Mouse (Mus musculus) liver, embryonic 15.5 days (tissue): Measurements from ENCODE around the gene Cbx6. TPM values are rescaled to one million over a fixed set of nuclear protein-coding genes. Genes with fewer than 3 reads are reported as not detected.

Experiments used
- ATAC-seq: fragments of 200-750 bp; cut with Nextera tagmentation; 2 replicates; pipeline ENCODE4 v1.8.0; 2017; ENCODE audit warnings: moderate number of reproducible peaks, mild to moderate bottlenecking, moderate library complexity; ENCODE audit not compliant: insufficient read depth
- H3K27ac ChIP-seq: fragments of 300-500 bp; sonication (generic); replicated peaks from 2 replicates; pipeline ENCODE4 v1.5.1; 2015; ENCODE audit warnings: mild to moderate bottlenecking, inconsistent platforms
- H3K27me3 ChIP-seq: fragments of 300-500 bp; sonication (generic); 2 replicates; pipeline ENCODE4 v1.6.1; 2015; ENCODE audit warnings: mild to moderate bottlenecking, inconsistent platforms
- H3K36me3 ChIP-seq: fragments of 300-500 bp; sonication (generic); replicated peaks from 2 replicates; pipeline ENCODE4 v1.6.1; 2015; ENCODE audit warnings: moderate library complexity, mild to moderate bottlenecking, inconsistent platforms
- H3K4me1 ChIP-seq: fragments of 300-500 bp; sonication (generic); replicated peaks from 2 replicates; pipeline ENCODE4 v1.6.1; 2015; ENCODE audit warnings: inconsistent platforms
- H3K4me2 ChIP-seq: fragments of 300-500 bp; sonication (generic); 2 replicates; pipeline ENCODE4 v1.6.1; 2015; ENCODE audit warnings: moderate library complexity, mild to moderate bottlenecking, inconsistent platforms
- H3K4me3 ChIP-seq: fragments of 300-500 bp; sonication (generic); replicated peaks from 2 replicates; pipeline ENCODE4 v1.5.1; 2015; ENCODE audit warnings: mild to moderate bottlenecking, inconsistent platforms
- H3K9ac ChIP-seq: fragments of 300-500 bp; sonication (generic); 2 replicates; pipeline ENCODE4 v1.6.1; 2015; ENCODE audit warnings: moderate library complexity, mild to moderate bottlenecking, inconsistent platforms
- H3K9me3 ChIP-seq: fragments of 300-500 bp; sonication (generic); replicated peaks from 2 replicates; pipeline ENCODE4 v1.6.1; 2016; ENCODE audit warnings: inconsistent platforms
- WGBS: fragments of 180-500 bp; shearing (Covaris S2); methylation state at CpG from one replicate; pipeline ENCODE4 v1.1.7; 2015; ENCODE audit warnings: mixed read lengths; ENCODE audit not compliant: insufficient replicate concordance; 5-methylcytosine and 5-hydroxymethylcytosine counted together
- polyA plus RNA-seq: library from polyadenylated mRNA; unstranded; fragments of >200 nt; fragmentation: Nextera tagmentation; extraction: Ambion mirVana; gene quantifications from 2 replicates; pipeline ENCODE4 v1.2.1, GENCODE M21; 2015

Gene Cbx6
- polyA plus RNA-seq, 1 experiment from 2014 or later, result 6.7 TPM

DNA sequence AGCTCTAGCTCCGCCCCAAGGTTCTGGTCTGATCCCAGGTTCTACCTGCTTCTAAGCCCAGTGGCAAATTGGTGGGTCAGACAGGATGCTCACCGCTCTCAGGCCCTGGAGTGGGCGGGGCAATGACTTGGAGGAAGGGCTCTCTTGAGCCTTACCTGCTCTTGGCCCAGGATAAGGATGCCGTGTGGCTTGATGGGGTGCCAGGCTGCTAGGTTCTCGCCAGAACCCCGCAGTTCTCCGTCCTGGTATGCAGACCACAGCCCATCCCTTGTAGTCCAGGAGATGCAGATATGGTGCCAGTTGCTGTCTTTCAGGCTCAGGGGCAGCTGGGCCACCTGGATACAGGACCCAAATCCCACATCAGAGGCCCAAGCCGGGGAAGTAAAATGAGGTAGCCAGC lies 44.4 kb downstream of the Cbx6 start:
- no peaks in the 10 kb centered on the region for H3K36me3 ChIP-seq
- H3K9me3 ChIP-seq, result no peaks in the 10 kb centered on the region
- peaks cover 52% of the 10 kb centered on the region for H3K27me3 ChIP-seq
- 31% methylated on average over 8 of the region's 8 CpGs for WGBS
- no peak overlapping the region for H3K4me2 ChIP-seq
- no peak overlapping the region for H3K27ac ChIP-seq
- ATAC-seq, result no peak
- no peak overlapping the region for H3K4me3 ChIP-seq
- no peak overlapping the region for H3K9ac ChIP-seq
- H3K4me1 ChIP-seq, result no peaks in the 10 kb centered on the region

- ATAC-seq, result no peak
- Histone ChIP-seq H3K9me3 (no peaks in the 10 kb centered on the region), H3K4me1 (no peaks in the 10 kb centered on the region), H3K36me3 (no peaks in the 10 kb centered on the region), H3K9ac (no peak overlapping the region), H3K4me2 (no peak overlapping the region), H3K4me3 (no peak overlapping the region), H3K27ac (no peak overlapping the region), H3K27me3 (peaks cover 37% of the 10 kb centered on the region)
- WGBS, result 48% methylated on average over 8 of the region's 8 CpGs
Observed at GRCm38 (mm10) chr15:79787815-79788214, 46.7 kb downstream of the Cbx6 start.

GRCm38 (mm10) chr15:79785056-79785455 lies 49.4 kb downstream of the Cbx6 start:
- Histone ChIP-seq H3K27ac (no peak overlapping the region), H3K9me3 (no peaks in the 10 kb centered on the region), H3K36me3 (no peaks in the 10 kb centered on the region), H3K4me1 (no peaks in the 10 kb centered on the region), H3K4me2 (no peak overlapping the region), H3K9ac (no peak overlapping the region), H3K4me3 (no peak overlapping the region), H3K27me3 (peaks cover 15% of the 10 kb centered on the region)
- WGBS, result 31% methylated on average over 1 of the region's 1 CpGs
- ATAC-seq, result no peak

DNA sequence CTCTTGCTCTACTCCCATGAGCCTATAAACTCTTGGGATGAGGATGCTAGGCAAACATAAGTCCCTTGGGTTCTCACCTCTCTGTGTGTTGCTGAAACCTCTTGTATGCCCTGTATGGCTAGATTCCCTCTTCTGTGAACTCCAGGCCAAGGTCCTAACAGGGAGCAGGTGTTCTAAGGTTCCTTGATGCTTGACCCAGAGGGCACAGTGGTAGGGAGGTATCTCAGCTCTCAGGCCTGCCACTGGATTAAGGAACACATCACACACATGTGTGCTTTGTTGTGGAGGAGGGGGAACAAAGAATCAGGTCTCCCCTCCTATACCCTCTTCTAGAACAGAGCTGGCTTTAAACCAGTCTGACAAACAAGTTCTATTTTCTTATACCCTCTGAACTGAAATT lies 56.7 kb downstream of the Cbx6 start, which contains the start of gene Dnal4:
Gene Dnal4, minus strand, starts transcription at position 101 of the 400 bp plus-strand sequence.
- Histone ChIP-seq H3K4me2 (no peak within 1 kb of the TSS), H3K36me3 (no peaks in the 10 kb centered on the region), H3K27me3 (0 out of 2 replicates have a peak, but pooled peaks cover 10% of the 10 kb centered on the region), H3K27ac (no peak within 1 kb of the TSS), H3K9ac (no peak within 1 kb of the TSS), H3K4me3 (no peak within 1 kb of the TSS), H3K4me1 (peaks cover 23% of the 10 kb centered on the region), H3K9me3 (no peaks in the 10 kb centered on the region)
- ATAC-seq, result no peak

GRCm38 (mm10) chr15:79775662-79776061 lies 58.8 kb downstream of the Cbx6 start:
- Histone ChIP-seq H3K4me2 (no peak overlapping the region), H3K4me3 (no peak overlapping the region), H3K27ac (no peak overlapping the region), H3K9me3 (no peaks in the 10 kb centered on the region), H3K9ac (no peak overlapping the region), H3K4me1 (peaks cover 23% of the 10 kb centered on the region), H3K27me3 (0 out of 2 replicates have a peak, but pooled peaks cover 10% of the 10 kb centered on the region), H3K36me3 (no peaks in the 10 kb centered on the region)
- ATAC-seq, result no peak
- WGBS, result 52% methylated on average over 7 of the region's 7 CpGs

DNA sequence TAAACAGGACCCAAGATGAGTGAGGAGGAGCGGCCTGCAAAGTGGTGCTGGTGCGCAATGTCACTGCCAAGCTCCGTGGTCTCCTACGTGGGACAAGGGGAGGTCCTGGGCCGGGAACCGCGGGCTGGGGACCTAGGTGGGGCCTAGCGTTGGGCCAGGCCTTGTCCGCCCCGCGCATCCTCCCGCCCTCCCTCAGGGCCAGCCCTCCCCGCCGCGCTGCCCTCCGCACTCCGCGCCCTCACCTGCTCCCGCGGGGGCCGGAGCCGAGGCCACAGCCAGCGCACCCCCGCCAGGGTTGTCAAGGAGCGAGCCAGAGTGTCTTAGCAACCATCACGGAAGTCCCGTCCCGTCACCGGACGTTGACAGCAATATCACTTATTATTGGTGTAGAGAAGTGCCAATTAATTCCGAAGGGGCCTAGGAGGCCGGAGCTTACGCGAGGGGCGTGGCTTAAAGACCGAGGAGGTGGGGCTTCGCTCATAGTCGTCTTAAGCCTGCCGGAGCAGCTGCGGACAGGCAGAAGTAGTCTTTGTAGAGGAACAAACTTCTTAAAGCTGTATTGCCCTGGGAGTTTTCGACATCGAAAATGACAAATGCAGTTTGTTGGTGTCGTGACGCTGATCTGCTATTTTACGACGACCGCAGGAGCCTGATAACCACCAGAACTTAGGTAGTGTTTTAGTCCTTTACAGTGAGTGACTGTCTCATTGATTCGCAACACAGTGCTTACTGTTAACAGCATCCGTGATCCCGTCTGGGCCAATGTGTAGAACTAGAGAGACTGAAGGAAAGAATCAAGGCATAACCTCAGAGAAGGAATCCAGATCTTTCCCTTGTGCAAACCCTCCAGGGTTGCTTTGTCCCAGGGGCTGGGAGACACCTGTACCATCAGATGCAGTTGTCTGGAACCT lies 60.1 kb downstream of the Cbx6 start:
- ATAC-seq, result peak; percentile 100
- peak overlapping the region; percentile 82 for H3K4me3 ChIP-seq
- no peaks in the 10 kb centered on the region for H3K9me3 ChIP-seq
- peak overlapping the region; percentile 69 for H3K9ac ChIP-seq
- peak overlapping the region; percentile 94 for H3K4me2 ChIP-seq
- H3K27ac ChIP-seq, result peak overlapping the region; percentile 51
- H3K4me1 ChIP-seq, result peaks cover 23% of the 10 kb centered on the region
- H3K36me3 ChIP-seq, result no peaks in the 10 kb centered on the region
- 1% methylated on average over 50 of the region's 50 CpGs for WGBS
- 0 out of 2 replicates have a peak, but pooled peaks cover 10% of the 10 kb centered on the region for H3K27me3 ChIP-seq

Other genes with a start within 250 kb of the Cbx6 start
- 0.18 and 0.24 TPM in 2 replicates for gene Dmc1, start 229.6 kb downstream of the Cbx6 start, polyA plus RNA-seq
- 0.05 and 0.12 TPM in 2 replicates for gene Fam227a, start 175.7 kb downstream of the Cbx6 start, polyA plus RNA-seq
- 12.3 and 12.7 TPM in 2 replicates for gene Cby1, start 175.5 kb downstream of the Cbx6 start, polyA plus RNA-seq
- gene Tomm22, start 163.8 kb downstream of the Cbx6 start, polyA plus RNA-seq, result 124 and 134 TPM in 2 replicates
- gene Josd1, start 146.8 kb downstream of the Cbx6 start, polyA plus RNA-seq, result 20.1 and 22.3 TPM in 2 replicates
- gene Gtpbp1, start 143.8 kb downstream of the Cbx6 start, polyA plus RNA-seq, result 29.9 and 33.5 TPM in 2 replicates
- 2.1 and 2.6 TPM in 2 replicates for gene Sun2, start 92.2 kb downstream of the Cbx6 start, polyA plus RNA-seq
- 7.7 and 9.0 TPM in 2 replicates for gene Dnal4, start 56.8 kb downstream of the Cbx6 start, polyA plus RNA-seq
- gene Nptxr, start 29.9 kb downstream of the Cbx6 start, polyA plus RNA-seq, result 0.08 and 0.17 TPM in 2 replicates
- gene Npcd, start 451 bp downstream of the Cbx6 start, polyA plus RNA-seq, result not detected in 2 replicates
- 33.5 and 34.5 TPM in 2 replicates for gene Apobec3, start 57.0 kb upstream of the Cbx6 start, polyA plus RNA-seq
- gene Cbx7, start 136.4 kb upstream of the Cbx6 start, polyA plus RNA-seq, result 0.97 and 1.4 TPM in 2 replicates
- gene Pdgfb, start 180.3 kb upstream of the Cbx6 start, polyA plus RNA-seq, result 0.51 and 0.67 TPM in 2 replicates